Mouse (Mus musculus) myocyte (in vitro differentiated cells): ENCODE results near the gene Psme2.

ENCODE experiments used
- MAX ChIP-seq: IDR thresholded peaks from one replicate; pipeline ENCODE4 v1.6.1; 2011; ENCODE audit warnings: low read depth, mild to moderate bottlenecking, control low read depth
- MYOD1 ChIP-seq, 3 experiments: IDR thresholded peaks; one replicate each; pipeline ENCODE4 v1.6.1; 2011; ENCODE audit warnings: control low read depth in 2 of 3, low read depth in 2 of 3, mild to moderate bottlenecking in 2 of 3, moderate library complexity in 1 of 3; ENCODE audit not compliant: insufficient read length in 2 of 3, control insufficient read depth in 1 of 3
- POLR2A ChIP-seq: IDR thresholded peaks from one replicate; pipeline ENCODE4 v1.6.1; 2011; ENCODE audit warnings: low read depth, mild to moderate bottlenecking, control low read depth, moderate library complexity; ENCODE audit not compliant: insufficient read length
- POLR2AphosphoS2 ChIP-seq: IDR thresholded peaks from one replicate; pipeline ENCODE4 v1.6.1; 2011; ENCODE audit warnings: low read depth, control low read depth; ENCODE audit not compliant: insufficient read length
- SRF ChIP-seq: IDR thresholded peaks from one replicate; pipeline ENCODE4 v1.6.1; 2011; ENCODE audit warnings: low read depth; ENCODE audit not compliant: control insufficient read depth, insufficient read length
- TCF12 ChIP-seq: IDR thresholded peaks from one replicate; pipeline ENCODE4 v1.6.1; 2011; ENCODE audit warnings: mild to moderate bottlenecking, control low read depth; ENCODE audit not compliant: poor library complexity, insufficient read depth, severe bottlenecking
- TCF3 ChIP-seq: IDR thresholded peaks from one replicate; pipeline ENCODE4 v1.6.1; 2011; ENCODE audit warnings: low read depth, control low read depth; ENCODE audit not compliant: insufficient read length
- USF1 ChIP-seq: IDR thresholded peaks from one replicate; pipeline ENCODE4 v1.6.1; 2011; ENCODE audit warnings: low read depth, mild to moderate bottlenecking, control low read depth, moderate library complexity

DNA sequence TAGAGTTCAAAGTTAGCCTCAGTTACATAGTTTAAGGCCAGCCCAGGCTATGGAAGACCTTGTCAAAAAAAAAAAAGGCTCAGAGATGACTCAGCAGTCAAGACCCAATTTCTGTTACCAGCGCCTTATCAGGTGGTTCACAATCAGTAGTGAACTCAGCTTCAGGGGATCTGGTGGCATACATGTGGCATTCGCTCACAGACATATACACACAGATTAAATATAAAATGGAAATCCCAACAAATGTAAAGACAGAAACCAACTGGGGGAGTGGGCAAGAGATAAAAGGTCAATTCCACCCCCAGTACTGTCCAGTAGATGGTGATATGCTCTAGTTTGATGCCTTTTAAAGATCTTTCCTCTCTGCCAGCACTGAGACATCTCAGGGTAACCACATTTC is 4.8 kb downstream of the Psme2 start:
- TF ChIP-seq USF1 (no peak), TCF12 (no peak), POLR2A (no peak), SRF (no peak), POLR2AphosphoS2 (no peak), TCF3 (no peak), MAX (no peak), MYOD1 (IDR thresholded peaks at IDR 0.05; ENCODE audit: control insufficient read depth in 1 of 3, insufficient read length in 2 of 3, low read depth in 2 of 3) (no peak)
